Mouse (Mus musculus) midbrain, postnatal 0 days (tissue): ENCODE results near the gene Napepld. TPM values are rescaled to one million over a fixed set of nuclear protein-coding genes. Genes with fewer than 3 reads are reported as not detected.

ENCODE experiments used
- ATAC-seq: fragments of 200-750 bp; cut with Nextera tagmentation; 2 replicates; pipeline ENCODE4 v1.8.0; 2017; ENCODE audit warnings: moderate number of reproducible peaks, mild to moderate bottlenecking, moderate TSS enrichment, moderate library complexity; ENCODE audit not compliant: low FRiP score
- DNase-seq: peaks from one replicate; pipeline ENCODE4 v3.0.0-alpha.2; 2015; ENCODE audit warnings: low spot score
- H3K27ac ChIP-seq: fragments of 300-500 bp; sonication (generic); 2 replicates; pipeline ENCODE4 v1.5.1; 2014; ENCODE audit warnings: low read depth, mild to moderate bottlenecking, low read length, mixed read lengths
- H3K27me3 ChIP-seq: fragments of 300-500 bp; sonication (generic); 2 replicates; pipeline ENCODE4 v1.6.1; 2014; ENCODE audit warnings: low read length, control low read depth, mixed read lengths; ENCODE audit not compliant: insufficient read depth
- H3K36me3 ChIP-seq: fragments of 300-500 bp; sonication (generic); 2 replicates; pipeline ENCODE4 v1.6.1; 2014; ENCODE audit warnings: low read length, control low read depth, mixed read lengths; ENCODE audit not compliant: insufficient read depth
- H3K4me1 ChIP-seq: fragments of 300-500 bp; sonication (generic); 2 replicates; pipeline ENCODE4 v1.6.1; 2014; ENCODE audit warnings: mild to moderate bottlenecking, control low read depth, antibody characterized with exemption, low read length, mixed read lengths; ENCODE audit not compliant: insufficient read depth
- H3K4me2 ChIP-seq: fragments of 300-500 bp; sonication (generic); 2 replicates; pipeline ENCODE4 v1.6.1; 2014; ENCODE audit warnings: low read depth, mild to moderate bottlenecking, low read length, mixed read lengths; ENCODE audit not compliant: poor library complexity, severe bottlenecking
- H3K4me3 ChIP-seq: fragments of 300-500 bp; sonication (generic); 2 replicates; pipeline ENCODE4 v1.5.1; 2014; ENCODE audit warnings: low read depth, mild to moderate bottlenecking, low read length, moderate library complexity
- H3K9ac ChIP-seq: fragments of 300-500 bp; sonication (generic); replicated peaks from 2 replicates; pipeline ENCODE4 v1.6.1; 2014; ENCODE audit warnings: mild to moderate bottlenecking, low read length, moderate library complexity, mixed read lengths; ENCODE audit not compliant: poor library complexity, severe bottlenecking
- H3K9me3 ChIP-seq: fragments of 300-500 bp; sonication (generic); 2 replicates; pipeline ENCODE4 v1.6.1; 2016; ENCODE audit warnings: low read length, control low read depth
- CTCF ChIP-seq: IDR thresholded peaks from 2 replicates; pipeline ENCODE4 v1.5.1; 2016; ENCODE audit warnings: antibody characterized with exemption, mild to moderate bottlenecking
- WGBS: fragments of 180-500 bp; shearing (Covaris S2); extraction: QIAGEN DNeasy Blood & Tissue Kit; methylation state at CpG from one replicate; pipeline ENCODE4 v1.1.7; 2014; 5-methylcytosine and 5-hydroxymethylcytosine counted together
- polyA plus RNA-seq: library from polyadenylated mRNA; unstranded; fragments of >200 nt; fragmentation: Nextera tagmentation; extraction: Ambion mirVana; gene quantifications from 2 replicates; pipeline ENCODE4 v1.2.1, GENCODE M21; 2015
- total RNA-seq: library from RNA; depleted of rRNA; stranded (reverse); fragments of >200 nt; gene quantifications from 2 replicates; pipeline ENCODE4 v1.2.3, GENCODE M21; 2014

The Napepld gene
- total and polyA plus RNA-seq, 2 experiments from 2014 or later, result 1.4 to 4.1 TPM

DNA sequence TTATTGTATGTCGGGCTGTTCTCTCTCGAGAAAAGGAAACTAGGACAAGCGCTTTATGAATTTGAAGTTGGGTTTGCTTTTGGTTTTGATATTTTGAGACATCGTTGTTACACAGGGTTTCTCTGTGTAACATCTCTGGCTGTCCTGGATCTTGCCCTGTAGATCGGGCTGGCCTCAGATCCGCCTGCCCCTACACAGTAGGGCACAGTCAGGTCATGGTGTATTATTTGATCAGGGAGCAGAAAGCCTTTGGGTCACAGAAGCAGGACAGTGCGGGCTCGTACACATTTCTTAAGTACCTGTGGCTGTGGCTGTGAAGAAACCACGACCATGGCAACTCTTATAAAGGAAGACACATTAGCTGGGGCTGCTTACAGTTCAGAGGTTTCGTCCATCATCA is 36.4 kb upstream of the Napepld start:
- DNase-seq (no peak), ATAC-seq (no peak)
- Histone ChIP-seq H3K4me1 (peaks cover 5% of the 10 kb centered on the region; the same call in 1 of the 2 replicates), H3K27me3 (no peaks in the 10 kb centered on the region), H3K27ac (no peak overlapping the region), H3K4me3 (peak overlapping the region; percentile 70), H3K9me3 (no peaks in the 10 kb centered on the region), H3K36me3 (peaks cover 22% of the 10 kb centered on the region), H3K9ac (peak overlapping the region; percentile 77), H3K4me2 (peak overlapping the region; percentile 84)
- TF ChIP-seq CTCF, result no peak
- 30% methylated on average over 10 of the region's 10 CpGs for WGBS

- Histone ChIP-seq H3K9ac (peak within 1 kb of the TSS; percentile 77), H3K4me1 (peaks cover 5% of the 10 kb centered on the region; the same call in 1 of the 2 replicates), H3K4me3 (peak within 1 kb of the TSS; percentile 70), H3K27me3 (no peaks in the 10 kb centered on the region), H3K27ac (peak within 1 kb of the TSS; percentile 84), H3K9me3 (no peaks in the 10 kb centered on the region), H3K36me3 (peaks cover 20% of the 10 kb centered on the region), H3K4me2 (peak within 1 kb of the TSS; percentile 84)
- under 1% methylated on average over 41 of the region's 42 CpGs for WGBS
- peak; percentile 89 for ATAC-seq
- DNase-seq, result peak; percentile 92
- TF ChIP-seq CTCF, result peak; percentile 97
These were observed 35.9 kb upstream of the Napepld start, which contains the start of gene Pmpcb for GRCm38 (mm10) chr5:21736956-21737585. Gene Pmpcb (plus strand): TSS chr5:21737141.

DNA sequence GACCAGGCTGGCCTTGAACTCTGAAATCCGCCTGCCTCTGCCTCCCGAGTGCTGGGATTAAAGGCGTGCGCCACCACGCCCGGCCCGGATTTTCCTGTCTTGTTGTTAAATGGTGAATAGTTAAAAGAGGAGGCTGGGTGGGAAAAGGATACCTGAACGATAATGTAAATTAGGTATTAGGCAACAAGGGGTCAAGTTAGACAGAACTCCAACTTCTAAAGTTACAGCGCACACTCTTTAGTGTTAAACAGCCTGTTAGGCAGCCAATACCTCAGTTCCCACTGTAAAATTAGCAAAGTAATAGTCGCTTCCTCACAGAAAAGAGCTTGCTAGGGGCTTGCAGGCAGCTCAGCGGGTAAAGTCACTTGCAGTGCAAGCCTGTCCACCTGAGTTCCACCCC is 34.9 kb upstream of the Napepld start:
- no peak for DNase-seq
- TF ChIP-seq CTCF, result no peak
- 84% methylated on average over 11 of the region's 11 CpGs for WGBS

GRCm38 (mm10) chr5:21735584-21735983 is 34.4 kb upstream of the Napepld start:
- Histone ChIP-seq H3K9me3 (no peaks in the 10 kb centered on the region), H3K4me3 (no peak overlapping the region), H3K4me1 (peaks cover 5% of the 10 kb centered on the region; the same call in 1 of the 2 replicates), H3K4me2 (0 out of 2 replicates have a peak overlapping the region, but pooled peaks have one; percentile 15), H3K27me3 (no peaks in the 10 kb centered on the region), H3K36me3 (peaks cover 15% of the 10 kb centered on the region), H3K9ac (no peak overlapping the region), H3K27ac (no peak overlapping the region)
- ATAC-seq, result no peak
- 30% methylated on average over 10 of the region's 10 CpGs for WGBS
- peak; percentile 72 for TF ChIP-seq CTCF
- peak; percentile 61 for DNase-seq

More for the DNA sequence above, 34.9 kb upstream of the Napepld start:
- Histone ChIP-seq H3K9me3 (no peaks in the 10 kb centered on the region), H3K27ac (no peak overlapping the region), H3K36me3 (peaks cover 16% of the 10 kb centered on the region), H3K4me2 (no peak overlapping the region), H3K4me3 (no peak overlapping the region), H3K27me3 (no peaks in the 10 kb centered on the region), H3K4me1 (peaks cover 5% of the 10 kb centered on the region; the same call in 1 of the 2 replicates), H3K9ac (no peak overlapping the region)
- no peak for ATAC-seq

DNA sequence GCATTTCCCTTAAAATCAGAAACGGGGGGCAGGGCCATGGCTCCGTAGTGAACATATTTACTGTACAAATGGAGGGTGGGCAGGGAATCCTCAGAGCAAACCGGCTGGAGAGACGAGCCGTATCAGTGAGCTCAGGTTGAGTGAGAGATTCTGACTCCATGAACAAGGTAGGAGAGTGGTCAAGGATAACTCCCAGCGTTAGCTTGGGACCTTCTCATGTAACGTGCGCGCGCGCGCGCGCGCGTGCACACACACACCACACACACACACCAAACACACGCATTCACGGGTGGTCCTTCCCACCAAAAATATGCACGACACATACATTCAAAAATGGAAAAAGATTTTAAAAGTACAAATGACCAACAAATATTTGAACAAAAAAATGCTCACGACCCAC is 33.9 kb upstream of the Napepld start:
- ATAC-seq, result no peak
- no peak overlapping the region for H3K4me3 ChIP-seq
- H3K4me2 ChIP-seq, result no peak overlapping the region
- H3K4me1 ChIP-seq, result peaks cover 5% of the 10 kb centered on the region; the same call in 1 of the 2 replicates
- no peak overlapping the region for H3K9ac ChIP-seq
- H3K27me3 ChIP-seq, result no peaks in the 10 kb centered on the region
- no peak for DNase-seq
- no peak overlapping the region for H3K27ac ChIP-seq
- WGBS, result 85% methylated on average over 20 of the region's 20 CpGs
- no peaks in the 10 kb centered on the region for H3K9me3 ChIP-seq
- TF ChIP-seq CTCF, result no peak
- peaks cover 11% of the 10 kb centered on the region for H3K36me3 ChIP-seq

DNA sequence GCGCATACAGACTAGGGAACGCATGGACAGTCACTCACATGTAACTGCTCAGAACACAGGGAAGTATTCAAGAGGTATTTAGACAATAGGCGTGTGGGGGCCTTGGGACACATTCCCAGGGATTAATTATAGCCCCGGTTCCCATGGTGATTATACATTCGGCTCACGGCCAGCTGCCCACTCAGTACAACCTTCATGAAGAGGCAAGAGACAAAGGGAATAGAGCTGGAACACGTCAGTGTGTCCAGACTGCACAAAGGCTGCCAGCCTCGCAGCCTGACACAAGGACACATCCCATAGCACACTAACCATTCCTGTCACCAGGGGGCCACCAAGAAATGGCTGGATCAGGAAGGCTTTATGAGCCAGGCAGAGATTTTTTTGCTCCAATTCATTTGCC is 31.7 kb upstream of the Napepld start:
- DNase-seq (peak; percentile 83), ATAC-seq (peak; percentile 59)
- H3K27ac ChIP-seq, result peak overlapping the region; percentile 62
- H3K4me2 ChIP-seq, result no peak overlapping the region
- H3K36me3 ChIP-seq, result no peaks in the 10 kb centered on the region
- H3K4me1 ChIP-seq, result peaks cover 3% of the 10 kb centered on the region; the same call in 1 of the 2 replicates
- H3K9me3 ChIP-seq, result no peaks in the 10 kb centered on the region
- WGBS, result 6% methylated on average over 8 of the region's 8 CpGs
- H3K9ac ChIP-seq, result no peak overlapping the region
- no peaks in the 10 kb centered on the region for H3K27me3 ChIP-seq
- peak; percentile 70 for TF ChIP-seq CTCF
- no peak overlapping the region for H3K4me3 ChIP-seq
